Mouse (Mus musculus) spleen, embryonic (tissue): ENCODE measurements around the gene Kpna1.

ENCODE experiments used
- CTCF ChIA-PET: fragments of 350-600 bp; sonication (Branson Sonifier 250); formaldehyde crosslinking; loops from one replicate; lab custom pipeline; 2022; lab: Charles Lee

The Kpna1 gene

DNA sequence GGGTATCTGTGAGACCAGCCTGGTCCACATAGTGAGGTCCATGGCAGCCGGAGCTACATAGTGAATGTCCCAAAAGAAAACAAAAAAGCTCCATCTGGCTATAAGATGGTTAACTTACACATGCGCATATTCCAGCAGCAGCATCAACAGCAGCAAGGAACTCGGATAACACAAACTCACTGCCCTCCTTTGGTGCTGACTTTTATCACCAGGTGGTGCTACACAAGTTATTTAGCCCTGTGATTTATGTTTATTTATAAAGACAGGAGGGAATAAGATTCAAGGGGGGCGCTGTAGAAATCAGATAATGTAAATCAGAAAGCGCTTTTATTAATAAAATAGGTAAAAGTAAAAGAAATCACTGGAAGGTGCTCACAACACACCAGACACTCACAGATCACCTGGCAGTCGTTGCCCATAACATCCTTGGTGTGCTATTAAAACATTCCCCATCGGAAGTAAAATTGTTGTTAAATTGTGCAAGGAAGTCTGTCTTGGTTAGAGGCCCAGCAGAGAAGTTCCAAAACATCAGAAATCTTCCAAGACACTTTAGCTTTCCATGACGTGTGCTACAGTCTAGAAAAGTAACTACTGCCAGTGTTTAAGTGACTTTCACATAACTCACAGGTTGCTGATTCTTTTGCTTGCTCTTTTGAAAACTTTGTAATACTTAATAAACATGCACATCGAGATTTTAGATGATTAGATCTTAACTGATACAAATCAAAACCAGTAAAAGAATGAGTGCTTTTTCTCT lies 91.4 kb downstream of the Kpna1 start:
- CTCF ChIA-PET, result no interaction called here

DNA sequence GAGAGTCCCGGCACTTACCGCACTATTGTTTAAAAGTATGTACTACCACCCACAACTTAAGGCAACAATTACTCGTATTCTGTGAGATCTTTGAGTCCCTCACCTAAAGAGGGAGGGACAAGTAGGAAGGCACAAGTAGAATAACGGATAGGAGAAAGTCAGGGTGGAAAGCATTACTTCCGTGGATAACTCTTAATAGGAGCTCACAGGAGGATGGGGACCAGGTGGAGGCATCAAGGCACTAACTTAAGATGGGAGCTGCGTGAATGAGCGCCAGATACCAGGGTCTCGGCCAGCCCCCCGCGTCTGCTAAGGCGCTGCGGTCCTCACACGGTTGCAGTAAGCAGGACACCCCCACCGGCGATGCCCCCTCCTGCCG lies 92.5 kb downstream of the Kpna1 start:
- CTCF ChIA-PET, result no interaction called here

DNA sequence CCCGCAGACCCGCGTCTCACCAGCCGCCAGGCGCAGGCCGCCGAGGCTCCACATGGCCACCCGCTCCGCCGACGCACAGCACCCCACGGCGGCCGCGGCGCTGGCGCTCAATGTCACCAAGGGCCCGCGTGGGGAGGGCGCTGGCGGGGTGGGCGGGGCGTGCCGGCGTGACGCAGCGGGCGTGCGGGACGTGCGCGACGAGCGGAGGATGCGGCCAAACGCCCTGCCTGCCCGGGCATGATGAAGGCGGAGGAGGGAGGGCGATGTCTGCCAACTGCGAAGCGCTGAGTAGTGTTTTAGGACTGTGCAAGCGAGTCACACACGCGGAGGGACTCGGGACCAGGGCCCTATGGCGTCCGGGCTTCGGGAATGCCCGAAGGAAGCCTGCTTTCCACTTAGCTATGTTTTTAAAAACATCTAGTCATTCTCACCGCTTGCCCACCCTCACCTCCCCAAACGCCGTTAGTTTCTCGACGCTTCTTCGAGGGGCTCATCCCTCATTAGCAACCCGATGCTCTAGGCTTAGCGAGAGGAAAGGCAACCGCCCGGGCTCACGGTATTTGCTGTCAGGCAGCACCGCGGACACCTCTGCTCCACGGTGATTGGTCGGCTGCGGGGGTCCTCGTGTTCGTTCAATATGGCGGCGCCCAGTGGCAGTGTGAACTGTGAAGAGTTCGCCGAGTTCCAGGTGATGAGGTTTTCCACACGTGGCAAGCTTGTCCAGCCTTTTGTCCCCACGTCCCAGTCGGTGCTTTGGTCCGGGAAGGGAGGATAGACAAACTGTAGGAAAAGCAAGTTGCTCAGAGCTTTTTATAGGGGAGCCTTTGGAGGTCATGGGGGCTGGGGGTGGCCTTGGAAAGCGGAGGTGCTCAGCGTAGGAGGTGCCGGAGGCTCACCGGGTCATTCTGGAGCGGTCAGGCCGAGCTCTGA lies 93.2 kb downstream of the Kpna1 start, which contains the start of the genes Fam162a and Ccdc58:
Gene Fam162a (minus strand): TSS at position 145 of the 930 bp plus-strand sequence.
Gene Ccdc58 (plus strand): TSS at position 236 of the 930 bp plus-strand sequence.
- CTCF ChIA-PET, result no interaction called here

DNA sequence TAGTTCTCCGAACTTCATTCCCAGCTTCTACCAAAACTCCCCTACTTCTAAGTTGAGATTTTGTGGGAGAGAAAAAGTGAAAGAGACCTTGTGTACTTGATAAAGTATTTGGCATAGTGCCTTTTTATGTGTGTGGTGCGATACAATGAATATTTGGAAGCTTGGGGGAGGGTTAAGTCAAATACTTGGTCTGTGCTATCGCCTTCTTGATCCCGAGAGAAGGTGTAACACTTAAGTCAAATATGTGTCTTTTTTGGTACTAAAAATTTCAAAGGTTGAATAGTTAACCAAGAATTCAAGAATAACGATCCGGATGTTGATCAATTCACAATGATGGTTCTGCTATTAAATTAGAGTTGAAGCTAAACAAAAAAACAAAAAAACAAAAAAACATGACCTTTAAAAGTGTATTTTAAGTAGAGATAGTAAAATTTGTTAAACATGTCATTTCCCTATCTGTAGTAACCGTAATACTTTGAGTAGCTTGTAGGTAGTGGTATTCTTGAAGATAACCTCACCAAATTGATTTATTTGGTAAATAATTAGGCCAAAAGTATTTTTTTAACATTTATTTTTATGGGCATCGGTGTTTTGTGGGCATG lies 94.0 kb downstream of the Kpna1 start:
- CTCF ChIA-PET, result no interaction called here

GRCm38 (mm10) chr16:36074772-36075171 lies 96.2 kb downstream of the Kpna1 start:
- CTCF ChIA-PET, result no interaction called here

GRCm38 (mm10) chr16:36079916-36080315 lies 101.4 kb downstream of the Kpna1 start:
- CTCF ChIA-PET, result no interaction called here
